In genomic region chr6:7375851-7376250, GRCm38 (mm10) we compare ENCODE assay signal across 16 mouse cellular contexts.
"Had no signal": no experiment of that assay in that cellular context is flagged by ENCODE, and none has a peak within 500 bp of the region (broad histone marks: within the 10 kb centered on the region; RNA-seq: fewer than 3 reads in every experiment).

No protein-coding gene starts in this region.

- H3K4me3 ChIP-seq: liver, embryonic 12.5 days; midbrain, embryonic 12.5 days; neural tube, embryonic 12.5 days had no signal

- H3K9ac ChIP-seq: liver, embryonic 12.5 days; liver, embryonic 14.5 days; lung, embryonic 14.5 days; midbrain, embryonic 12.5 days; neural tube, embryonic 12.5 days had no signal

- H3K9me3 ChIP-seq: liver, embryonic 12.5 days; midbrain, embryonic 12.5 days; neural tube, embryonic 12.5 days had no signal

- ATAC-seq: liver, embryonic 12.5 days had no signal

- H3K27me3 ChIP-seq: liver, embryonic 12.5 days; midbrain, embryonic 12.5 days; neural tube, embryonic 12.5 days had no signal

- H3K4me1 ChIP-seq: liver, embryonic 12.5 days had no signal

- H3K27ac ChIP-seq: liver, embryonic 12.5 days; liver, embryonic 14.5 days; midbrain, embryonic 12.5 days; neural tube, embryonic 12.5 days had no signal

- H3K36me3 ChIP-seq: liver, embryonic 12.5 days; midbrain, embryonic 12.5 days; neural tube, embryonic 12.5 days had no signal

- DNase-seq: lung, adult 18-20 months; lung, embryonic 14.5 days; lung, postnatal 10 days; lung, postnatal 4 days; retina, postnatal 1 day; right cerebral cortex, adult 18-20 months; right cerebral cortex, postnatal 25 days; right cerebral cortex, postnatal 4 days; spleen, adult 18-20 months; thymus, adult 18-20 months; thymus, postnatal 14 days; thymus, postnatal 36 days had no signal

- H3K4me2 ChIP-seq: liver, embryonic 12.5 days; lung, embryonic 14.5 days; midbrain, embryonic 12.5 days; neural tube, embryonic 12.5 days had no signal
